Mouse (Mus musculus) embryonic facial prominence, embryonic 13.5 days (tissue): ENCODE measurements around the gene Rnf187. TPM values are rescaled to one million over a fixed set of nuclear protein-coding genes. Genes with fewer than 3 reads are reported as not detected.

Experiments
- ATAC-seq: fragments of 200-750 bp; cut with Nextera tagmentation; 2 replicates; pipeline ENCODE4 v1.8.0; 2017; ENCODE audit warnings: low read depth; ENCODE audit not compliant: insufficient number of reproducible peaks, insufficient read depth, low FRiP score, low TSS enrichment
- H3K27ac ChIP-seq: fragments of 300-500 bp; sonication (generic); 2 replicates; pipeline ENCODE4 v1.5.1; 2015; ENCODE audit warnings: moderate library complexity, mild to moderate bottlenecking, inconsistent platforms
- H3K27me3 ChIP-seq: fragments of 300-500 bp; sonication (generic); 2 replicates; pipeline ENCODE4 v1.6.1; 2015; ENCODE audit warnings: mild to moderate bottlenecking, inconsistent platforms
- H3K36me3 ChIP-seq: fragments of 300-500 bp; sonication (generic); 2 replicates; pipeline ENCODE4 v1.6.1; 2015; ENCODE audit warnings: mild to moderate bottlenecking, inconsistent platforms
- H3K4me1 ChIP-seq: fragments of 300-500 bp; sonication (generic); 2 replicates; pipeline ENCODE4 v1.6.1; 2015; ENCODE audit warnings: inconsistent platforms
- H3K4me2 ChIP-seq: fragments of 300-500 bp; sonication (generic); 2 replicates; pipeline ENCODE4 v1.6.1; 2015; ENCODE audit warnings: moderate library complexity, mild to moderate bottlenecking, inconsistent platforms
- H3K4me3 ChIP-seq: fragments of 300-500 bp; sonication (generic); 2 replicates; pipeline ENCODE4 v1.5.1; 2015; ENCODE audit warnings: mild to moderate bottlenecking, inconsistent platforms
- H3K9ac ChIP-seq: fragments of 300-500 bp; sonication (generic); 2 replicates; pipeline ENCODE4 v1.6.1; 2015; ENCODE audit warnings: mild to moderate bottlenecking, inconsistent platforms
- H3K9me3 ChIP-seq: fragments of 300-500 bp; sonication (generic); 2 replicates; pipeline ENCODE4 v1.6.1; 2016; ENCODE audit warnings: inconsistent platforms
- WGBS: fragments of 180-500 bp; shearing (Covaris S2); methylation state at CpG from one replicate; pipeline ENCODE4 v1.1.7; 2015; ENCODE audit warnings: mixed read lengths; 5-methylcytosine and 5-hydroxymethylcytosine counted together
- polyA plus RNA-seq: library from polyadenylated mRNA; unstranded; fragments of >200 nt; fragmentation: Nextera tagmentation; extraction: Ambion mirVana; gene quantifications from 2 replicates; pipeline ENCODE4 v1.2.1, GENCODE M21; 2015

The Rnf187 gene
- polyA plus RNA-seq, 1 experiment from 2014 or later = 255 TPM

- ATAC-seq = no peak
- no peak overlapping the region for H3K9ac ChIP-seq
- WGBS = 83% methylated on average over 7 of the region's 7 CpGs
- peaks cover 32% of the 10 kb centered on the region for H3K27me3 ChIP-seq
- H3K4me1 ChIP-seq = peaks cover 10% of the 10 kb centered on the region
- no peak overlapping the region for H3K27ac ChIP-seq
- no peaks in the 10 kb centered on the region for H3K9me3 ChIP-seq
- H3K4me3 ChIP-seq = no peak overlapping the region
- no peak overlapping the region for H3K4me2 ChIP-seq
- peaks cover 3% of the 10 kb centered on the region; the same call in 1 of the 2 replicates for H3K36me3 ChIP-seq
Measured at GRCm38 (mm10) chr11:58964216-58964615, 25.5 kb upstream of the Rnf187 start.

- H3K4me1 ChIP-seq = peaks cover 13% of the 10 kb centered on the region
- H3K4me3 ChIP-seq = no peak overlapping the region
- H3K36me3 ChIP-seq = peaks cover 3% of the 10 kb centered on the region; the same call in 1 of the 2 replicates
- H3K27me3 ChIP-seq = peaks cover 33% of the 10 kb centered on the region
- 34% methylated on average over 17 of the region's 17 CpGs for WGBS
- no peak overlapping the region for H3K9ac ChIP-seq
- H3K4me2 ChIP-seq = no peak overlapping the region
- H3K27ac ChIP-seq = no peak overlapping the region
- H3K9me3 ChIP-seq = no peaks in the 10 kb centered on the region
- ATAC-seq = no peak
Measured at GRCm38 (mm10) chr11:58963543-58963942, 24.8 kb upstream of the Rnf187 start.

DNA sequence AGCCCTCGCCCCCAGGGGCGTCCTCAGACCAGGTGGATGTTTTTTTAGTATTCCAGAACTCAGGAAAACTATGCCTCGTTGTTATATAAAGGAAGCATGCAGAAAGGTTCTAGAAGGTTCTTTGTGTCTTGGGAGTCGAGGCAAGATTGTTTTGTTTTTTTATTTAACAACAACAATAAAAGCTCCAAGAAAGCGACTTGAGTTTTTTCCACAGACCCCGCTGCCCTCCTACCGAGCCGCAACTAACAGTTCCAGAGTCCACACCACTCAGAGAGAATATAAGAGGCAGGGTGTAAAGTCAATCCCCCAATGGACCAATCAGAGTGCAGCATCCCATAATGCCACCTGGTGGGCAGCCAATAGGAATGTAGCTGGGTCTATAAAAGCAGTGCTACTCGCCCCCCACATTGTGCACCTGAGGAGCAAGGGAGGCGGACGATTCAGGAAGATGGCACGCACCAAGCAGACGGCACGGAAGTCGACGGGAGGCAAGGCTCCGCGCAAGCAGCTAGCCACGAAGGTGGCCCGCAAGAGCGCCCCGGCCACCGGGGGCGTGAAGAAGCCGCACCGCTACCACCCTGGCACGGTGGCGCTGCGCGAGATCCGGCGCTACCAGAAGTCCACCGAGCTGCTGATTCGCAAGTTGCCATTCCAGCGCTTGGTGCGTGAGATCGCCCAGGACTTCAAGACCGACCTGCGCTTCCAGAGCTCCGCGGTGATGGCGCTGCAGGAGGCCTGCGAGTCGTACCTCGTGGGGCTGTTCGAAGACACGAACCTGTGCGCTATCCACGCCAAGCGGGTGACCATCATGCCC lies 22.9 kb upstream of the Rnf187 start:
- Histone ChIP-seq H3K36me3 (peaks cover 8% of the 10 kb centered on the region), H3K27me3 (peaks cover 36% of the 10 kb centered on the region), H3K4me2 (no peak overlapping the region), H3K9ac (no peak overlapping the region), H3K9me3 (no peaks in the 10 kb centered on the region), H3K27ac (no peak overlapping the region), H3K4me3 (no peak overlapping the region), H3K4me1 (peaks cover 27% of the 10 kb centered on the region)
- no peak for ATAC-seq
- 61% methylated on average over 50 of the region's 50 CpGs for WGBS

GRCm38 (mm10) chr11:58959921-58960465 lies 21.3 kb upstream of the Rnf187 start:
- peaks cover 36% of the 10 kb centered on the region for H3K27me3 ChIP-seq
- peaks cover 8% of the 10 kb centered on the region for H3K36me3 ChIP-seq
- peaks cover 34% of the 10 kb centered on the region for H3K4me1 ChIP-seq
- peak overlapping the region; percentile 84 for H3K4me2 ChIP-seq
- H3K9ac ChIP-seq = peak overlapping the region; percentile 65
- H3K27ac ChIP-seq = no peak overlapping the region
- 2% methylated on average over 40 of the region's 40 CpGs for WGBS
- 0 out of 2 replicates have a peak, but pooled peaks have one; percentile 45 for ATAC-seq
- no peaks in the 10 kb centered on the region for H3K9me3 ChIP-seq
- peak overlapping the region; percentile 48 for H3K4me3 ChIP-seq

DNA sequence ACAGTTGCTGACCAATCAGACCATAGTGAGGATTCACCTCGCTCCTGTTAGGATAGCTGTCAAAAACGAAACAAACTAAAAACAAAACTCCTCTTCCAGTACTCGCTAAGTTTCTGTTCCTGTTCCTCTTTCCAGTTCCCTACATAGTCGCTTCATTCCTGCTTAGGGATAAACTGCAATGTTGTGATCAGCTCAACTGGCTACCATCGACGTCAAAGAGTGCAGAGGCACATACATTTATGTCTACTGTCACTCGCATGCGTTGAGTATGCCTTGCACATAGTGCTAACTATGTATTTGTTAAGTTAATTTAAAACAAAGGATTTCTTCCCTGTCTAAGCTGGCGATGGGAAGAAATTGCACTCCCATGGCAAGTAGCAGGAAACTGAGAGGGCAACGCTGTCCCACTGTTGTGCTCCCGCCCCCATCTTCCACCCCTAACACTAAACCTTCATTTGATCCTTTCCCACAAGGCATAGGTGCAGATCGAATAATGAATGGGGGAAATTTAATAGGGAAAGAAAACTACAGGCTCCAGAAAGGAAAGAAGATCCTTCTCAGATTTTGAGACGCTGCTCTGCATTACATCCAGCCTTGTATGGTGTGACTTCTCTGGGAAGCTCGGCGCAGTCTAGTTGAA lies 20.6 kb upstream of the Rnf187 start:
- WGBS = 30% methylated on average over 15 of the region's 15 CpGs
- peaks cover 34% of the 10 kb centered on the region for H3K27me3 ChIP-seq
- peaks cover 8% of the 10 kb centered on the region for H3K36me3 ChIP-seq
- H3K9me3 ChIP-seq = no peaks in the 10 kb centered on the region
- peak overlapping the region; percentile 84 for H3K4me2 ChIP-seq
- peak overlapping the region; percentile 48 for H3K4me3 ChIP-seq
- peak overlapping the region; percentile 65 for H3K9ac ChIP-seq
- peaks cover 34% of the 10 kb centered on the region for H3K4me1 ChIP-seq
- ATAC-seq = no peak
- H3K27ac ChIP-seq = no peak overlapping the region

GRCm38 (mm10) chr11:58958536-58958935 lies 19.8 kb upstream of the Rnf187 start:
- Histone ChIP-seq H3K36me3 (peaks cover 8% of the 10 kb centered on the region), H3K4me3 (no peak overlapping the region), H3K9ac (no peak overlapping the region), H3K27me3 (peaks cover 28% of the 10 kb centered on the region), H3K9me3 (no peaks in the 10 kb centered on the region), H3K27ac (no peak overlapping the region), H3K4me1 (peaks cover 36% of the 10 kb centered on the region), H3K4me2 (no peak overlapping the region)
- ATAC-seq = no peak
- 90% methylated on average over 6 of the region's 6 CpGs for WGBS

GRCm38 (mm10) chr11:58957226-58957914 lies 18.7 kb upstream of the Rnf187 start:
- WGBS = 81% methylated on average over 5 of the region's 5 CpGs
- Histone ChIP-seq H3K36me3 (peaks cover 8% of the 10 kb centered on the region), H3K9ac (peak overlapping the region; percentile 96), H3K4me1 (peaks cover 40% of the 10 kb centered on the region), H3K4me3 (peak overlapping the region; percentile 84; the same call in 1 of the 2 replicates), H3K4me2 (peak overlapping the region; percentile 94), H3K27ac (no peak overlapping the region), H3K27me3 (peaks cover 16% of the 10 kb centered on the region), H3K9me3 (no peaks in the 10 kb centered on the region)
- no peak for ATAC-seq

- Histone ChIP-seq H3K4me1 (peaks cover 40% of the 10 kb centered on the region), H3K4me3 (peak overlapping the region; percentile 84), H3K4me2 (peak overlapping the region; percentile 94), H3K36me3 (peaks cover 8% of the 10 kb centered on the region), H3K27ac (peak overlapping the region; percentile 98), H3K9me3 (no peaks in the 10 kb centered on the region), H3K9ac (peak overlapping the region; percentile 96), H3K27me3 (peaks cover 15% of the 10 kb centered on the region)
- ATAC-seq = no peak
- WGBS = 22% methylated on average over 8 of the region's 8 CpGs
Measured at GRCm38 (mm10) chr11:58955868-58956257, 17.1 kb upstream of the Rnf187 start.

GRCm38 (mm10) chr11:58955143-58955867 lies 16.6 kb upstream of the Rnf187 start:
- Histone ChIP-seq H3K27me3 (peaks cover 20% of the 10 kb centered on the region), H3K4me3 (peak overlapping the region; percentile 84), H3K4me2 (peak overlapping the region; percentile 94), H3K9me3 (no peaks in the 10 kb centered on the region), H3K27ac (peak overlapping the region; percentile 98), H3K4me1 (peaks cover 40% of the 10 kb centered on the region), H3K36me3 (peaks cover 8% of the 10 kb centered on the region), H3K9ac (peak overlapping the region; percentile 96)
- peak; percentile 26; the same call in 1 of the 2 replicates for ATAC-seq
- WGBS = under 1% methylated on average over 20 of the region's 20 CpGs

DNA sequence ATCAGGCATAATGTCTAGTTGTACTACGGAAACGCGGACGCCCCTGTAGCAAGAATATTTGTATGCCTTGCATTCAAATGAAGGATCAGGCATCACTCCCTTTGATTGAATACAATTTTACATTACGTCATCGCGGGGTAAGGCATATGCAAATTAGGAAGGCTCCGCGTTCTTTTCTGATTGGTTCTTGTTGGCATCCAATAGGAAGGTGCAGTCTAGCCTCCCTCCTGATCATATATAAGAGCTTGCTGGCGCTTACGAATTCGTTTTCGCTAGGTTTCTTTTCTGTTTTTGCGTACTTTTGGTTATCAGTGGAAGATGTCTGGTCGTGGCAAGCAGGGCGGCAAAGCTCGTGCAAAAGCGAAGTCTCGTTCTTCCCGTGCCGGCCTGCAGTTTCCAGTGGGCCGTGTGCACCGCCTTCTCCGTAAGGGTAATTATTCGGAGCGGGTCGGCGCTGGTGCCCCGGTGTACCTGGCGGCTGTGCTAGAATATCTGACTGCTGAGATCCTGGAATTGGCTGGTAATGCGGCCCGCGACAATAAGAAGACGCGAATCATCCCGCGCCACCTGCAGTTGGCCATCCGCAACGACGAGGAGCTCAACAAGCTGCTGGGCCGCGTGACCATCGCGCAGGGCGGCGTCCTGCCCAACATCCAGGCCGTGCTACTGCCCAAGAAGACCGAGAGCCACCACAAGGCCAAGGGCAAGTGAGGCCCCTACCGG lies 15.9 kb upstream of the Rnf187 start, which contains the start of the genes Hist3h2a and Trim17:
Gene Hist3h2a, plus strand, starts transcription at position 266 of the 723 bp plus-strand sequence.
Gene Trim17, plus strand, starts transcription at position 266 of the 723 bp plus-strand sequence.
- under 1% methylated on average over 49 of the region's 49 CpGs for WGBS
- Histone ChIP-seq H3K36me3 (peaks cover 8% of the 10 kb centered on the region), H3K4me1 (peaks cover 43% of the 10 kb centered on the region), H3K27ac (peak within 1 kb of the TSS; percentile 98), H3K4me3 (peak within 1 kb of the TSS; percentile 84), H3K9me3 (no peaks in the 10 kb centered on the region), H3K9ac (peak within 1 kb of the TSS; percentile 96), H3K4me2 (peak within 1 kb of the TSS; percentile 94), H3K27me3 (peaks cover 24% of the 10 kb centered on the region)
- peak; percentile 90 for ATAC-seq
